Mouse (Mus musculus): ENCODE data around the gene Ostf1.
A peak's percentile ranks its signal among the peaks of the same experiment; 100 is the strongest.
"Not testable (repeated sequence)": the region's sequence is repeated elsewhere in the genome, so short reads cannot be mapped to it uniquely, and the experiment has no call there.

Gene Ostf1

GRCm38 (mm10) chr19:18598265-18598926 is 33.2 kb downstream of the Ostf1 start:
- no peak for DNase-seq (ENCODE audit: low spot score)

- DNase-seq (ENCODE audit: low spot score): no peak
Measured at GRCm38 (mm10) chr19:18597772-18598171, 33.9 kb downstream of the Ostf1 start.

DNA sequence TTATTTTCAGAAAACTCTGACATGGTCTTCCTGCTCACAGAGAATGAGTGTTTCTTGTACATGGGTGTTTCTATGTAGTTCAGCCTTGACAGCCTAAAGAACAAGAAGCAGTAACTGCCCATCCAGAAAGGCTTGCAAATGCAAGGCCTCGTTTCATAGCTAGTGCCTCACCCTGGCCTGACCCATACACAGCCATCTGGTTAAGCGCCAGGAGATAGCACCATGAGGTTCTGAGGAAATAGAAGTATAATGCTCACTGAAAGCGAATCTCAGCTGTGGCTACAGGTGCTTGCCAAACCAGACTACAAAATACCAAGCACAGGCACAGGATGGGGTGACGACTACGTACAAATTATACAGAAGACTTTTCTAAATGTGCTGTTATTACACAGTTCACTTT is 34.7 kb downstream of the Ostf1 start:
- no peak for DNase-seq (ENCODE audit: low spot score)

GRCm38 (mm10) chr19:18593722-18594121 is 37.9 kb downstream of the Ostf1 start:
- no peak for DNase-seq (ENCODE audit: low spot score)

GRCm38 (mm10) chr19:18592919-18593318 is 38.7 kb downstream of the Ostf1 start:
- DNase-seq (ENCODE audit: low spot score): no peak

- DNase-seq (ENCODE audit: low spot score): no peak
Measured at GRCm38 (mm10) chr19:18590942-18591354, 40.7 kb downstream of the Ostf1 start.

GRCm38 (mm10) chr19:18590234-18590633 is 41.4 kb downstream of the Ostf1 start:
- no peak for DNase-seq (ENCODE audit: low spot score)

GRCm38 (mm10) chr19:18589276-18589675 is 42.3 kb downstream of the Ostf1 start:
- no peak for DNase-seq (ENCODE audit: low spot score)

DNA sequence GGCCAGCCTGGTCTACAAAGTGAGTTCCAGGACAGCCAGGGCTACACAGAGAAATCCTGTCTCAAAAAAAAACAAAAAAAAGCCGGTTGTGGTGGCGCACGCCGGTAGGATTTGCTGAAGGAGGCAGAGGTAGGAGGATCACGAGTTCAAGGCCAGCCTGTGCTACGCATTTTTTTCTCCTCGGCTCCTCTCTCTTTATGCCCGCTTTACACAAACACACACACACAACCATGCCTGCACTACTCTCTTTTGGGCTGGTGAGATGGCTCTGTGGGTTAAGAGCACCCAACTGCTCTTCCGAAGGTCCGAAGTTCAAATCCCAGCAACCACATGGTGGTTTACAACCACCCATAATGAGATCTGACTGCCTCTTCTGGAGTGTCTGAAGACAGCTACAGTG is 42.8 kb downstream of the Ostf1 start:
- not testable (repeated sequence) for DNase-seq (ENCODE audit: low spot score)

DNA sequence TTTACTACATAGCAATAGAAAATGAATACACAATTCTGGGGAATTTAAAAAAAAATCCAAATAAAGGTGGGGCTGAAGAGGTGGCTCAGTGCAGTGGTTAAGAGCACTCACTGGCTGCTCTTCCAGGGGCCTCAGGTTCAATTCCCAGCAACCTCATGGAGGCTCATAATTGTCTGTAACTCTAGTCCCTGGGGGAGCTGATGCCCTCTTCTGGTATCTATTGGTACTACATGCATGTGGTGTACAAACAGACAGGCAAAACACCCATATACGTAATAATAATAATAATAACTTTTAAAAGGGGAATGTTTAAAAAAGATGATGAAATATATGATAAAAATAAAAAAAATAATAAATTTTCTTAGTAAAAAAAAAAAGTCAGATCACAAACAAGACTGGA is 43.4 kb downstream of the Ostf1 start:
- no peak for DNase-seq (ENCODE audit: low spot score)

DNA sequence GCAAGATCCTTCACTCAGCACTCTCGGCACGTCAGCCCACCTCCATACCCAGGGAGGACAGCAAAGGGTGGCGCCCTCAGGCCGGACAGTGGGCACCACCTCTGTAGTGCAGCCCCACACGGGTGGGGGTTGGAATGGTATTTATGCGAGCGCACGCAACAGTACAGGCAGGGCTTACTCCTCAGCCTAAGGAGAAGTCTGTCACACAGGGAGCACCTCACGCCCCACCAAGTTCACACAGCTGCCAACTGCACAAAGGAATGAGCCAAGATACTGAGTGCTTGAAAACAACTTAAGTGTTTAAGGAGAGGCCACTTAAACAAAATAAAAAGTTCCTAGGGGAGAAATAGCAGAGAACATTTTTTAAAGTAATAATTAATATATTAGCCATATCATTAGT is 44.5 kb downstream of the Ostf1 start:
- no peak for DNase-seq (ENCODE audit: low spot score)

- DNase-seq (ENCODE audit: low spot score): no peak
Measured at GRCm38 (mm10) chr19:18584621-18585020, 47.0 kb downstream of the Ostf1 start.

DNA sequence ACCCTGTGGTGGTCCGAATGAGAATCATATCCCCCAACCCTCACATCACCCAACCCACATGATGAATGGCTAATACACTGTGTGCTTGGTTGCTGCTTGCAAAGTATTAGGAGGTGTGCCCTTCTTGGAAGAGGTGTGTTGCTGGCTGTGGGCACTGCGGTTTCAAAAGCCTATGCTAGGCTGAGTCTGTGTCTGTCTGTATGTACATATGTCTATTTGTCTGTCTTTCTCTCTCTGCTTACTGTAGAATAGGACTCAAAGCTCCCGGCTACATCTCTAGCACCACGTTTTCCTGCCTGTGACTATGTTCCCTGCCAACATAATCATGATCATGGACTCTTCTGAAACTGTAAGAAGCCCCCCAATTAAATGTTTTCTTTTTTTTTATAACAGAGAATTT is 47.9 kb downstream of the Ostf1 start:
- no peak for DNase-seq (ENCODE audit: low spot score)

DNA sequence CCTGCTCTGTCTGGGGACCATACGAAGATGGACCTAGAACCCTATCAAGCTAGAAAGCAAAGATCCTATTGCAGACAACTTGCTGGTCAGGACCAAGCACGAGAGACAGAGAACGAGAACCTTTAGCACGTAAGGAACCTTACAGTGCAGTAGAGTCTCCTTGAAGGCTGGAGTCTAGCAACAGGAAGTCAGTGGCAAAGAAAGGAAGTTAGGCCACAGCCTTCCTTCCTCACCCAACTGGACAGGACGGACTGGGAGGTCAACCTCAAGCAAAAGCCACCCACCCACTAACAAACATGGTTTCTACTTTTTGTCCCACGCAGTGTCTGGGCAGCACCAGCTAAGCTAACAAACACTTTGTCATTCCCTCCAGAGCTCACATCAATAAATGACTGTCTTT is 48.7 kb downstream of the Ostf1 start:
- peak; percentile 16 for DNase-seq (ENCODE audit: low spot score)

- peak; percentile 37 for DNase-seq (ENCODE audit: low spot score)
Measured at GRCm38 (mm10) chr19:18582226-18582625, 49.4 kb downstream of the Ostf1 start.

- DNase-seq (ENCODE audit: low spot score): peak; percentile 29
Measured at GRCm38 (mm10) chr19:18581046-18581445, 50.6 kb downstream of the Ostf1 start.

- DNase-seq (ENCODE audit: low spot score): no peak
Measured at GRCm38 (mm10) chr19:18579012-18579358, 52.6 kb downstream of the Ostf1 start.

DNA sequence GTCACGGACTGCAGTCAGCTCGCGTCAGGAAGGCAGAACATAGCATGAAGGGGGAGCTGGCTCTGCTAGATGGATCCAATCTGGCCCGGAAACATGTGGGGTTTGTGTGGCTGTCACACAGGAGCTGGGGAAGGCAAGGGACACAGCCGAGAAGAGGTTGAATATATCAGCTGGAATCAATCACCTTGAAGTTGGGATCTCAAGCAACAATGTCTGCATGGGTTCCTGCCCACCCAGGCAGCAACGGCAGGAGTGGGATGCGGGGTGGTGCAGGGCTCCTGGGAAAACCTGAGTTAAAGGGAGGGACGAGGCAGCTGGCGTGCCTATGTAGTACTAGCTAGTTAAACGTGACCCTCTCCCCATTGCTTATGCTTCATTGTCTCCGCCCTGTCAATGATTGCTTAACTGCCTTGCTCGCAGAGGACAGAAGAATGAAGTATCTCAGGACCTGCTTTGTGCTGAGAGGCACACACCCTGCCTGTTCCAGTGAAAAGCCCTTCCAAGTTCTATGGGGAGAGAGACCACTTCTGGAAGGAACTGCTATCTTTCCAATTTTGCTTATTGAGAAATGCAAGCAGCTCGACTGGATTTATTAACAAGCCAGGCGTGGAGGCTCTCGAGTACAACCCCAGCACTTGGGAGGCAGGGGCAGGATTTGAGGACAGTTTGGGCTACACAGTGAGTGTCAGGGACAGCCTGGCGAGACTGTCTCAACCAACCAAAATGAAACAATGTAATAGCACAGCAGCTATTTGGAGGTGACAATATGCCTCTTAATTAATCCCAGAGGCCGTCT is 53.2 kb downstream of the Ostf1 start:
- DNase-seq (ENCODE audit: low spot score): peak; percentile 31

DNA sequence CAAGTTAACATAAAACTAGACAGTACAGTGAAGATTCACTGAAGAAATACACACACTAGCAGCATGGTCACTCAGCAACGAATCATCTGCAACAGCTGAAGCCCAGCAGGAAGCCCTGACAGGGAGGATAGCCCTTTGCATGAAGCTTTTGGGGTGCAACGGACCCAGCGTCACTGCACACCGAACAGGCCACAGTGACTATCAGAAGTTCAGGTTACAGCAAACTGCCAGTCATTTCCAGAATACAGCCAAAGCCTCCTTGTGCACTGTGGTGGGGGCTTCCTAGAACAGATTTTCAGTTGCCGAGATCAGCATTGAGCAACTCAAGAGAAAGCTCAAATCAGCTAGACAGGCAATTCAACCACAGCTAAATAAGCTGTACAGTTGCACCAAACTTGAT is 54.3 kb downstream of the Ostf1 start:
- peak; percentile 22 for DNase-seq (ENCODE audit: low spot score)

DNA sequence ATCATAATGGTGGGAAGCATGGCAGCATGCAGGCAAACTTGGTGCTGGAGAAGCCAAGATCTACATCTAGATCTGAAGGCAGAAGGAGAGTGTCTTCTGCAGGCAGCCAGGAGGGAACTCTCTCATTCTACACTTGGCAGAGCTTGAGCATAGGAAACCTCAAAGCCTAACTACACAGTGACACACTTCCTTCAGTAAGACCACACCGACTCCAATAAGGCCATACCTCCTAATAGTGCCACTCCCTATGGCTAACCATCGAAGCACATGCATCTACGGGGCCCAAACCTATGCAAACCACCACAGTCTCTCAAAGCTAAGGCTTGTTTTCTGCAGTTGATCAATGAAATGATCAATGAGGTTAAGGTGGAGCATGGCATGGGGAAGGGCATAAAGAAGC is 55.7 kb downstream of the Ostf1 start:
- DNase-seq (ENCODE audit: low spot score): peak; percentile 12

DNA sequence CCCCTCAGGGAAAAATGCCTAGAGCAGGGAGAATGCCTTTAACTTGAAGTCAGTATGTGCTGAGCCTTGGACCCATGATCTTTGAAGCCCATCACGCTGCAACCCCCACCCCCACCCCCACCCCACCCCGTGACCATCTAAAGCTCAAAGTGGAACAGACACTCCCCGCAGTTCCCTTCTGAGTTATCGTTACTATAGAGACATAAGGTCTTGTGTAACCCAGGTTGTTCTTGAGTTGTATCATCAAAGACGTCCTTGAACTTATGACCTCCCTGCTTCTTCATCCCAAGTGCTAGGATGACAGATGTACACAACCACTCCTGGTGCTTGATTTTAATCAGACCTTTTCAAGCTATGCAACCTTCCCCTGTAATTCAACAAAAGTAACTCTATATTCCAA is 57.7 kb downstream of the Ostf1 start:
- DNase-seq (ENCODE audit: low spot score): no peak

DNA sequence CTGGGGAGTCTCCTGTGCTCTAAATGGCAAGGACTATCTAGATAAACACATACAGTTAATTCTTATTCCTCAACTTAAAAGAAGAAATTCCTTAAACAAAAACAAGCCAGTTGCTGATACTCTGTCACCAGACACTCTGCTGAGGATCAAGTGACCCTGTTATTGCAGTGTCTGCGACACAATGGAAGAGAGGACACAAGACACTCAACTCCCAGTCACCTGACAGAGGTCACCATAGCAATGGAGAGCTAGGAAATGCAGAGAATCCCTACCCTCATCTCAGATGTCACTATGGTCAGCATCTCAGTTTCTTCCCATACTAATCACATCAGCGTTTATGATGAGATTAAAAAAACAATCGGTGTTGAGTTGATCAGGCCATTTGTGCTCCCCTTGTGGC is 58.2 kb downstream of the Ostf1 start:
- no peak for DNase-seq (ENCODE audit: low spot score)

GRCm38 (mm10) chr19:18569496-18569895 is 62.1 kb downstream of the Ostf1 start:
- no peak for DNase-seq (ENCODE audit: low spot score)
